ENCODE assay signal across 8 mouse cellular contexts in the genomic region with DNA sequence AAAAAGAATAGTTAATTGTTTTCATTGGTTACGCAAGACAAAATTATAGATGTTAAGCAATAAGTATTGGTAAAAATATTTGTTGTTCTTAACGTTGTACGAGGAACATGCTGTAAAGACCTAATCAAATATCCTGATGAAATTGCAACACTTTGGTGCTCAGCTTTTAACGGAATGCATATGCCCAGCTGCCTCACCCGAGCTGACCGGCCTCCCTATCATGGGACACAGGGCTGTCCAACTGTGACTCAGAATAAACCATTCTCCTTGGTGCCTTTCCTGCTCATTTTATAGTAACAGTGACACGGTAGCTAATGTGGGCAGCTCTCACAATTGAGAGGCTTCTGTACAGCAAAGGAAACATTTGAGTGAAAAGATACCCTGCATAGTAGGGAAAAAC. TPM values are rescaled to one million over a fixed set of nuclear protein-coding genes. Genes with fewer than 3 reads are reported as not detected.
DNase-seq lines count a peak whose midpoint lies in the region; ATAC-seq and TF ChIP-seq lines count a peak whose summit lies in the region.

No protein-coding gene starts in this region.

- WGBS in forebrain, embryonic 11.5 days = 76% methylated on average over 7 of the region's 7 CpGs
- 64% methylated on average over 7 of the region's 7 CpGs for WGBS in intestine, embryonic 15.5 days

- H3K9me3 ChIP-seq in forebrain, embryonic 11.5 days (ENCODE audit: control insufficient read depth, low read length) = no peaks in the 10 kb centered on the region
- H3K9me3 ChIP-seq in intestine, embryonic 15.5 days = no peaks in the 10 kb centered on the region

- H3K27me3 ChIP-seq in forebrain, embryonic 11.5 days (ENCODE audit: control insufficient read depth, insufficient read depth, low read length) = no peaks in the 10 kb centered on the region
- no peaks in the 10 kb centered on the region for H3K27me3 ChIP-seq in intestine, embryonic 15.5 days (replicated peaks)

- H3K4me1 ChIP-seq in forebrain, embryonic 11.5 days (replicated peaks; ENCODE audit: control insufficient read depth, insufficient read depth, low read length) = peaks cover 4% of the 10 kb centered on the region; the same call in 1 of the 2 replicates
- peaks cover 2% of the 10 kb centered on the region; the same call in 1 of the 2 replicates for H3K4me1 ChIP-seq in intestine, embryonic 15.5 days (replicated peaks)

- no peak overlapping the region; the same call in 1 of the 2 replicates for H3K27ac ChIP-seq in layer of hippocampus, adult 2 months
- H3K27ac ChIP-seq in forebrain, embryonic 11.5 days (ENCODE audit: low read depth, low read length) = no peak overlapping the region
- no peak overlapping the region for H3K27ac ChIP-seq in intestine, embryonic 15.5 days

- peak overlapping the region; percentile 99 for H3K4me3 ChIP-seq in layer of hippocampus, adult 2 months
- H3K4me3 ChIP-seq in forebrain, embryonic 11.5 days (ENCODE audit: low read depth, low read length) = no peak overlapping the region; the same call in 1 of the 2 replicates
- H3K4me3 ChIP-seq in intestine, embryonic 15.5 days (replicated peaks) = no peak overlapping the region

- no peak overlapping the region for H3K9ac ChIP-seq in forebrain, embryonic 11.5 days (ENCODE audit: low read length)
- no peak overlapping the region for H3K9ac ChIP-seq in intestine, embryonic 15.5 days

- ATAC-seq in forebrain, embryonic 11.5 days (replicated peaks; ENCODE audit: low FRiP score) = no peak
- ATAC-seq in intestine, embryonic 15.5 days = no peak

- 0 out of 2 replicates have a peak overlapping the region, but pooled peaks have one; percentile 26 for H3K4me2 ChIP-seq in forebrain, embryonic 11.5 days (ENCODE audit: low read depth, low read length, severe bottlenecking)
- 0 out of 2 replicates have a peak overlapping the region, but pooled peaks have one; percentile 28 for H3K4me2 ChIP-seq in intestine, embryonic 15.5 days (replicated peaks)

- TF ChIP-seq CTCF in layer of hippocampus, adult 2 months (conservative IDR thresholded peaks at IDR 0.05) = no peak

- no peak for DNase-seq in layer of hippocampus, adult 2 months (ENCODE audit: low spot score in 2 of 2)
- DNase-seq in layer of hippocampus, adult 9-10 months (ENCODE audit: low spot score) = no peak
- no peak for DNase-seq in forebrain, embryonic 11.5 days (ENCODE audit: low spot score)
- DNase-seq in naive thymus-derived CD4-positive, alpha-beta T cell, adult 2 months (ENCODE audit: low read depth) = peak; percentile 3
- no peak for DNase-seq in cerebellum, postnatal 36 days
- no peak for DNase-seq in left cerebral cortex, adult 11 months (ENCODE audit: low spot score)
- no peak for DNase-seq in layer of hippocampus, postnatal 36 days

- no peaks in the 10 kb centered on the region for H3K36me3 ChIP-seq in forebrain, embryonic 11.5 days (ENCODE audit: control insufficient read depth, insufficient read depth, low read length)
- H3K36me3 ChIP-seq in intestine, embryonic 15.5 days = no peaks in the 10 kb centered on the region

RNA-seq across cellular contexts. Expression of gene Ppip5k2, which starts 0.9 kb away (rescaled TPM):
- total RNA-seq in layer of hippocampus, adult 2 months (2021) = 10 to 100 TPM; 19.3 to 20.8 TPM
- polyA plus RNA-seq in forebrain, embryonic 11.5 days (2014; fragmentation: Nextera tagmentation; extraction: Ambion mirVana) = 49.8 and 57.2 TPM in 2 replicates
- 34.6 and 37.9 TPM in 2 replicates for polyA plus RNA-seq in intestine, embryonic 15.5 days (2015; fragmentation: Nextera tagmentation; extraction: Ambion mirVana)
- total RNA-seq in layer of hippocampus, postnatal 36 days (2021) = 10 to 100 TPM; 18.7 to 19.9 TPM

RNA-seq across cellular contexts. Expression of gene Gin1, which starts 1.1 kb away (rescaled TPM):
- 10 to 100 TPM; 11.3 to 11.4 TPM for total RNA-seq in layer of hippocampus, adult 2 months (2021)
- 18.3 and 19.9 TPM in 2 replicates for polyA plus RNA-seq in forebrain, embryonic 11.5 days (2014; fragmentation: Nextera tagmentation; extraction: Ambion mirVana)
- polyA plus RNA-seq in intestine, embryonic 15.5 days (2015; fragmentation: Nextera tagmentation; extraction: Ambion mirVana) = 14.6 and 15.8 TPM in 2 replicates
- total RNA-seq in layer of hippocampus, postnatal 36 days (2021) = 10 to 100 TPM; 10.7 to 13.6 TPM
